Mouse (Mus musculus) bone marrow macrophage, adult 2 months (primary cell): ENCODE data around the gene Ccnl2.

Experiments used
- CTCF ChIP-seq: IDR thresholded peaks from 2 replicates; pipeline ENCODE4 v1.5.1; 2012; ENCODE audit warnings: low read depth, mild to moderate bottlenecking, low read length, moderate library complexity
- POLR2A ChIP-seq: IDR thresholded peaks from 2 replicates; pipeline ENCODE4 v1.6.1; 2012; ENCODE audit warnings: mild to moderate bottlenecking, low read depth, low read length, borderline replicate concordance

- TF ChIP-seq CTCF (no peak), POLR2A (no peak)
Observed at GRCm38 (mm10) chr4:155861787-155862186, 49.5 kb downstream of the Ccnl2 start.
